Mouse (Mus musculus): ENCODE results near the gene Atic.

DNA sequence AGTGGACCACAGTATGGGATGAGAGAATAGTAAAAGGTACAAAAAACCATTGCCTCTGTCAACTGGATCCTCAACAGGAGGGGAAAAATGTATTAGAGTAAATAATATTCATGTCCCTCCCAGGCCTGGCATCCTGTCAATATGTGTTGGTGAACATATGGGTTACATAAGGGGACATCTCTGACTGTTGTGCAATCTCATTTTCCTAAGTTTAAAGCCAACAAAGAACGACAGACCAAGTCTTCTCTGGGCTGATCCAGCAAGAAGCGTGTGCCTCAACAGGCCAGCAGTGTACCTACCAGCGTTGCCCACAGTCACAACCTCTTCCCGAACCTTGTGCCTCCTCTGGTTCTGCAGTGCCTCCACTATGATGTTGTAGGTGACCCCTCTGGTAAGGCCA, 38.4 kb downstream of the Atic start:
- TF ChIP-seq CTCF (IDR thresholded peaks at IDR 0.05; ENCODE audit: extremely low read depth, insufficient read depth, insufficient read length, insufficient replicate concordance) (no peak), POLR2A (IDR thresholded peaks at IDR 0.05; ENCODE audit: low read depth, low read length) (no peak)

All from spleen, adult 2 months (tissue).